Mouse (Mus musculus): ENCODE data around the gene Atg10.

Gene Atg10

GRCm38 (mm10) chr13:91128581-91128980, 95.2 kb downstream of the Atg10 start:
- peak; percentile 64 for DNase-seq (ENCODE audit: low read depth, low spot score)

DNA sequence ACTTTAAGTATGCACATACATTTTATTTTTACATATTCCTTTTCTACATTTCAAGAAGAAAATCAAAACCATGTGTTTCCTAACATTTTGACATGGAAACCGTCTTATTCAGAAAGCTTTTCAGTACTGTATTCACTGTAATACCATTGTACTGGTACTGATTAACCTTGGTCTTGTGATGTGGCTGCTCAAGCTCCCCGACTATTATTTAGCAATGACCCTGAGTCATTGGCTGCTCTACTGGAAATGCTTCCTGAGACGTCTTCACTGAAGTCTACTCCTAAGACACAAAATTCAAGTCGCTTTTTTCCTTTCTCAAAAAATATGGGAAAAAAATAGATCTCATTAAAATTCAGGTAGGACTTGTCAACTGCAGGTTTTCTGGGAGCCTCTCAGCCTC, 105.6 kb downstream of the Atg10 start:
- DNase-seq (ENCODE audit: low read depth, low spot score): no peak

GRCm38 (mm10) chr13:91114880-91115279, 108.9 kb downstream of the Atg10 start:
- DNase-seq (ENCODE audit: low read depth, low spot score): no peak

DNA sequence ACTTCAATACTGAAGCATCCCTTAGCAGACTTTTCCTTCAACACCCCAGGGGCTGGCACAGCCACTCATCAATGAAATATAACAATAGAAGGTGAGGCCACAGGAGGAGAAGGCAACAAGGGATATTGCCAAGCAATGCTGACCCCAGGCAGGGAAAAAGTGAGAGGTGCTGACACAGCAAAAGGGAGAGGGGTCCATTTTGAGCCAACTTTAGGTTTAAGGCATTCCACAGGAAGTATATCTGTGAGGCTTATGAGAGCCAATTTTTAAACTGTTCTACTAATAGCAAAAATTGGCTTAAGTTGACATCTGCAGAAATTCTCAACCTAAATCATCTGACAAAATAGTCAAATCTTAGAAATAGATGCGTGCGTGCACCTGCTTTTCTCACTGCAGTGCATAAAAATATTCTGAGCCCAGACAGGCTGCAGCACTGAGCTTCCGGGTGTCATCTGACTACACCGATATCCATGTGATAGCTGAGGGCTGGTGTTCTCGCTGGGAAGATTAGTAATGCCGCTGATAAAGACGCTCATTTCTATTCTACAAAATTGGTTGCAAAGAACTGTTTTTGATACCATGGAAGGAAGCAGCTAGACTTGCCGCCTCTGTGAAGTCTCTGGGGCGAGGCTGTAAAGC, 116.3 kb downstream of the Atg10 start:
- no peak for DNase-seq (ENCODE audit: low read depth, low spot score)

DNA sequence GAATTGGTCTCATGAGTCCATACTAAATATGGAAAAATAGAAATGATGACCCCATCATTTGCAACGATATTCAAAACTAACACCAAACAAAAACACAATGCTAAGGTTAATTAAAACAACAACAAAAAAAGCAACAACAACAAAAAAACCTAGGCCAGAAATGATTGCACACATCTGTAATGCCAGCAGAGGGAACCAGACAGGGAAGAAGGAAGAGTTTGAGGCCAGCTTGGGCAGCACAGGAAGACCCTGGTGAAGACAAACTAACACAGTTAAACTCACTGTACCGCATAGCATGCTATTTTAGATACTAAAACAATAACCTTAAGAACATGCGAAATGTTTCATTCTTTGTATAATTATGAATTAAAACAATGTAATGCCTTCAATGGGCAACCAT, 121.5 kb downstream of the Atg10 start:
- no peak for DNase-seq (ENCODE audit: low read depth, low spot score)

DNA sequence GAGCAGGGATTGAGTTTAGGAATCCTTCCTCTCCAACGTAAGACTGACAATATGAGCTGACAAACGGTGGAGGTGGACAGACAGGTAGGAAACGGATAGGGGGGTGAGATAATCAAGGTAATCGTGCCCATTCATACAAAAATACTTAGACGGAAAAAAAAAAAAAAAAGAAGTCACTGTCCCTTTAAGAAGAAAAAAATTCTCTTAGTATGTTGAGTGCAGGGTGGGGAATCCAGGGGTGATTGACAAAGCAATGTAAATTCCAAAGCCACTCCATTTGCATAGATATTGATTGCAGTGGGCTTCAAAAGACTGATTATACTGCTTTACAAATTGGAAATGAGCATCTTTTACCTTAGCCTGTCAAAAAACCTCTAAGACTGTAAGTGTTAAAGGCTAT, 123.4 kb downstream of the Atg10 start:
- no peak for DNase-seq (ENCODE audit: low read depth, low spot score)

DNA sequence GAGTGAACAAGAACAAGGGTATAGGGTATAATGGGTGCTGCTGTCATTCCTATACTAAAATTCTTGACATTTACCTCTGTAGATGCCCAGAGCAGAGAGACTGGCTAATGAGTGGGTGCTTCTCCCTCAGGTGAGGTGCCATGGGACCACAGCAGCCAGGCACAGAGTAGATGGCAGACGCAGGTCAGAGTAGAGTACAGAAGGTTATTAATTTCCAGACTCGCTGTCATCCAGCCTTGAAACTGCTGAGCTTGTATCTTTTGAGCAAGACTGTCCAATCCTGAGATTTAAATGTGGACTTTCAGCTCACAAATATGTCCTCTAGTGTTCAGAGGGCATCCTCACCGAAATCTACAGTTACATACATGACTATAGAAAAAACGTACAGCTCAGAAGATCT, 128.9 kb downstream of the Atg10 start:
- DNase-seq (ENCODE audit: low read depth, low spot score): no peak

- no peak for DNase-seq (ENCODE audit: low read depth, low spot score)
Observed at GRCm38 (mm10) chr13:91094196-91094595, 129.6 kb downstream of the Atg10 start.

DNA sequence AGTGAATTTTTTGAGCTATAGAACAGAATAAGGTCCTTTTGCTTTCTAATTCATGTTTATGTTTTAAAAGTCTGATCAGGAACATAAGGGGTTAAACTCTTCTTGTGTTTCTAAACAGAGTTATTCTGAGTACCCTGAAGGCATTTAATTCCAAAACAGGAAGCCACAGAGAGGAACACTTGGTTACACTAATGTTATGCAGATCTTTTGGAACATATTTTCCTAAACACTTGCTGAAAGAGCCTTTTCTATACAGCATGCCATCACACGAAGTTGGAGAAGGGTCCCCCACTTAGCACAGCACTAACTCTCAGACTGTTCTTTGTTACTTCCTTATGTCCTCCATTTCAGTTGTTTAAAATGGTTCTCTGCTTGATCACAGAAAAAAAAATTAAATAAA, 130.2 kb downstream of the Atg10 start:
- DNase-seq (ENCODE audit: low read depth, low spot score): no peak

- no peak for DNase-seq (ENCODE audit: low read depth, low spot score)
Observed at GRCm38 (mm10) chr13:91093162-91093561, 130.6 kb downstream of the Atg10 start.

- DNase-seq (ENCODE audit: low read depth, low spot score): no peak
Observed at GRCm38 (mm10) chr13:91091731-91092190, 132.0 kb downstream of the Atg10 start.

- no peak for DNase-seq (ENCODE audit: low read depth, low spot score)
Observed at GRCm38 (mm10) chr13:91090861-91091730, 132.7 kb downstream of the Atg10 start.

DNA sequence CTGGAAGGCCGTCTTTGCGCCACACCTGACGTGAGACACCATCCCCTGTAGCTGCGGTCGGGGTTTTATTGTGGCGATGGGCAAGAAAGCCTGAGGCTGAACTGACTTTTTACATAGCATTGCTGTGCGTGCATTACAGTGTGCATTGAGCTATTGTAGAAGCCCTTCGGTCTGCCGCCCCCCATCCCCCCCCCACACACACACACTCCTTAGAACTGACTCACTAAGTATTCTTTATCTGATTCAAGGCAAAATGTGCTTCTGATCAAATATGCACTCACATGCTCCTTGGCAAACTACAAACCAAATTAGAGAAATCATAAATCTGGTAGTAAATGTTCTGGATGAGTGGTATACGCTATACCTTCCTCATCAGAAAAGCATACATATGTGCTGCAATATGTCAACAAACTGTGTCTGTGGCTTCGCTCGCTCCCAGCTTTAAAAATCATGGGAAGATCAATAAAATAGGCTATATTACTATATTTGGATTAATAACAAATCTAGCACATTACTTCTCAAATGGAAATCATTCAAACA, 137.3 kb downstream of the Atg10 start:
- DNase-seq (ENCODE audit: low read depth, low spot score): no peak

GRCm38 (mm10) chr13:91072351-91072750, 151.4 kb downstream of the Atg10 start:
- peak; percentile 69 for DNase-seq (ENCODE audit: low read depth, low spot score)

GRCm38 (mm10) chr13:91060871-91061270, 162.9 kb downstream of the Atg10 start:
- DNase-seq (ENCODE audit: low read depth, low spot score): no peak

DNA sequence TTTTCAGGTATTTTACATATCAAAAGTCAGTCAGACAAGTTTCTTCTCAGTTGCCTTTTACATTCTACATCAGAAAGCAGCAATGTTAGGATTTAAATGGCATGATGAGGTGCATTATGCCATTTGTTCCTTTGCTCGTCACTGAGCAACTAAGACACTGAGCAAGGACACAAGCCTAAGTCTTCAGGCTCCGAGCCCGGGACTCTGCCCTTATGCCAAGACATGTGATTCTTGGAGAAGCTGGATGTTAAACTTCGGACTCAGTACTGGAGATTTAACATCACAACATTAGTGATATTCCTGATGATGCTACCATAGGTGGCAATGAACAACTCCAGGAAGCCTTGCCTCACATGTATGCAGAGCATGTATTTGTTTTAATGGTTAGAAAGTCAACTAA, 175.6 kb downstream of the Atg10 start:
- DNase-seq (ENCODE audit: low read depth, low spot score): no peak

GRCm38 (mm10) chr13:91046851-91047250, 176.9 kb downstream of the Atg10 start:
- DNase-seq (ENCODE audit: low read depth, low spot score): no peak

GRCm38 (mm10) chr13:91041236-91041635, 182.5 kb downstream of the Atg10 start:
- no peak for DNase-seq (ENCODE audit: low read depth, low spot score)

DNA sequence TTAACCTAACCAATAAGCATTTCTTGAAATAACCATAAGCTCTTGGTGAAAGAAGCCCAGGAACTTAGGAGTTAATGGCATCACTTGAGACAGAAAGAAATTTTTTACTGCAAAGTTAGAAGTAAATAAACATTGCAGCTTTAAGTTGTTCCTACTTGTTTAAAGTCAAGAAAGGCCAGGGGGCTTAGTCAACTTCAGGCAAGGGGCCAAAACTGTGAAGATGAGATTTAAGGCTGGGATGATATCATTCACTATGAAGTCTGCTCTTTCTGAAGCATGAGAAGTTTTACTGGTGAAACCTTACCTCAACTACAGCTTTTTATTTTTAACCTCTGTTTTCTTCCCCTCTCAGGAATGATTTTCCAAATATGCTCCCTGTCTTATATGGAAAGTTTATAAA, 183.3 kb downstream of the Atg10 start:
- DNase-seq (ENCODE audit: low read depth, low spot score): no peak

DNA sequence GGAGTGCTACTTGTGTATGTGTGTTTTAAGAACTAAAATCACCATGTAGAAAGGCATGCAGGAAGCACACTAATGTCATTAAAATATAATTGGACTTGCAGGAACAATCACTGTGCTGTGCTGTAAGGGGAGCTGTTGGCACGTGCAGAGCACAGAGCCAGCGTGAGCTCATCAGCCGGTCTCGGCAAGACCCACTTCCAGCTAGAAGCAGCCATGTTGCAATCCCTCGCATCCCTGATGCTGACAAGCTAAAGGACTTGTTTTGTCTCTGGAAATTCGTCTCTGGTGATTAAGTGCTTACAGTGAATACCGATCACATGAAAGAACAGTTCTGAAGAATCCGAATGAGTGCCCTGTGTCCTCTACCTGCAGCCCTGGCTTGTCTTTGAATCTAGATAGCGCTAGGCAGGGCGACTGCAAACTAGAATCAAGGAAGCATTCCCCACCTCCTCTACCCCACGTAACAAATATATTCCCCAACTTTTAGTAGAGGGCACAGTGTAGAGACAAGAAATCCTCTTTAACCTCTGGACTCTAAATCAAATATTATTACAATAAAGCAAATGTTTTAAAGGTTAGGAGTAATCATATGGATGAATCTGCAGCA, 184.5 kb downstream of the Atg10 start:
- peak; percentile 84 for DNase-seq (ENCODE audit: low read depth, low spot score)

GRCm38 (mm10) chr13:91038636-91039035, 185.1 kb downstream of the Atg10 start:
- no peak for DNase-seq (ENCODE audit: low read depth, low spot score)

DNA sequence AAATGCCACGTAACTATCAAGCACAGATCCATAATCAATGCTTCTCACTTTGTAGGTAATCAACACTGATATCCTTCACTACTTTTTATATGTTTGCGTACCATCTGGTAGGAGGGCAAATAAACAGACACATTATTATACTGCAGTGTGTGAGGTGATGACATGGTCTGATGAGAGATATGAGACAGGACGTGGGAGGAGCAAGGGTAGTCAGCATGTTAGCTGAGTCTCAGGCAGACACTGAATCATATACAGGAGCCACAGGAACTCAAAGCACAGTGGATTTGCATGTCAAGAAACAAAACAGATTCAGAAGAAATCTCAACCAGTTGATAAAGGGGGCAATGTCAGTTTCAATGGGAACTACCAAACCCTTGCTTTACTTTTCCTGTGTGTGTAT, 185.7 kb downstream of the Atg10 start:
- no peak for DNase-seq (ENCODE audit: low read depth, low spot score)

Measured in telencephalon, adult 2 months (tissue).